Mouse (Mus musculus): ENCODE results near the gene Ilf3. TPM values are rescaled to one million over a fixed set of nuclear protein-coding genes. Genes with fewer than 3 reads are reported as not detected.
"Not testable (repeated sequence)": the region's sequence is repeated elsewhere in the genome, so short reads cannot be mapped to it uniquely, and the experiment has no call there.

The Ilf3 gene
- total RNA-seq (2021), result 10 to 100 TPM; 54.4 to 67.4 TPM
- long read RNA-seq, experiment 1, partial matches to known transcripts, result 16 of 26 reads
- long read RNA-seq, experiment 1, other reads (novel, unspliced or antisense), result 6 of 26 reads
- long read RNA-seq, experiment 2, partial matches to known transcripts, result 7 of 11 reads
- long read RNA-seq, experiment 2, other reads (novel, unspliced or antisense), result 3 of 11 reads

DNA sequence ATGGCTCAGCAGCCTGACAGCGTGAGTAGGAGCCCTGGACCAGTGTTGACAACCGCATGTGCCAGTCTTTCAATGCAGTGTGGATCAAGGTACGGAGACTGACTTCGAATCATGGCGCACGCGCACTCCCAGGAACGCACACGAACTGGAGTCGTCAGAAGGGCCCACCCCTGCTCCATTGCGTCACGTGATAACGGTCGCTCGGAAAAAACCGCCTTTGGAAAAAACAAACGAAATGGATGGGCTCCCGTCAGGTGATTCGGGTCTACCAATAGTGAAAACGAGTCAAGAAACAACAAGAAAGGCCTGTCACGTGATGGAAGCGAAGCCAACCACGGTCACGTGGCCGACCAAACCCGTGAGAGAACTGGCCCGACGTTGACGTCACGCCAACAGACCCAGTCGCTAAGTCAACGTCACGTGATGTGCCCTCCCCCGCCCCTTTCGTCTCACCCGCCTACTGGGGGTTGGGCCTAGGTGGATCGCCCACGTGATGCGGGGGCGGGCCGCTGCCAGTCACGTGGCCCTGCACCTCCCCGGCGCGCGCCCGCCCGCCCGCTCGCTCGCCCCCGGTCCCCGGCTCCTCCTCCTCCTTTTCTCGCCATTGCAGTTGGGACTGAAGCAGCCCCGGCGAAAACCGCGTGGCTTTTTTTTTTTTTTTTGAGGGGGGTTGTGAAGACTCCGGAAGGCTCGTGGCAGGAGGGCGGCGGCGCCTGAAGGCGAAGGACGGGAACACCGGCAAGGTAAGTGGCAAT lies at the start of gene Ilf3:
Gene Ilf3, plus strand, starts transcription at position 515 of the 755 bp plus-strand sequence.
- DNase-seq, result peak; percentile 100

DNA sequence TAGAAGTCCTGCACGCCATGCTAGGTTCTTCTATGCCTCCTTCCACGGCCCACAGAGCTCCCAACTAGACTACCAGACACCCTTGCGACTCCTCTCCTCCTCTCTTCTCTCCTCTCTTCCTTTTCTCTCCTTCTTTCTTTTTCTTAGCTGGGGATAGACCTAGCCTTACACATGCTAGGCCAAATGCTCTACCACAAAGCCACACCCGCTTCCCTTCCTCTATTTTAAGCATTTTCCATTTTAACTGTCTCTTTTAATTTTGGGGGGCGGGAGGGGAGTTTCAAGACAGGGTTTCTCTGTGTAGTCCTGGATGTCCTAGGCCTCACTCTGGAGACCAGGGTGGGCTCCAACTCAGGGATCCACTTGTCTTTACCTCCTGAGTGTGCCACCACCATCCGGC lies 48.9 kb upstream of the Ilf3 start:
- no peak for DNase-seq

DNA sequence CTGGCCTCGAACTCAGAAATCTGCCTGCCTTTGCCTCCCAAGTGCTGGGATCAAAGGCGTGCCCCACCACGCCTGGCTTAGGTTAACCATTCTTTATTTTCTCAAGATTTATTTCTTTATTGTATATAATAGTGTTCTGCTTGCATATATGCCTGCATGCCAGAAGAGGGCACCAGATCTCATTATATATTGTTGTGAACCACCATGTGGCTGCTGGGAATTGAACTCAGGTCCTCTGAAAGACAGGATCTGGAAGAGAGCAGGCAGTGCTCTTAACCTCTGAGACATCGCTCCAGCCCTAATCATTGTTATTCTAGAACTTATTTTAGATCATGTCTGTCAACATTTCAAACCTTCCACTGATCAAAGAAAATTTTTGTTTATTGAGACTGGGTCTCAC lies 48.2 kb upstream of the Ilf3 start:
- DNase-seq, result no peak

DNA sequence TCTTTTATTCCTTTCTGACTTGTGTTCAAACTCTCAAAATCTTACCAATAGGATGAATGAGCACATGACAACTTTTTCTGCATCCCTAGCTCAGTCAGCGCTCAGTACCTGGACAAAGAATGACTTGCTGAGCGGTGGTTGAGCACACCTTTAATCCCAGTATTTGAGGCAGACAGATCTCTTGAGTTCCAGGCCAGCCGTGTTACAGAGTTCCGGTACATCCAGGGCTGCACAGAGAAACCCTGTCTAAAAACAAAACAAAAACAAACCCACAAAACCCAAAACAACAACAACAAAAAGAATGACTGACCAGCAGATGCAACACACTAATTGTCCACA lies 47.4 kb upstream of the Ilf3 start:
- no peak for DNase-seq

DNA sequence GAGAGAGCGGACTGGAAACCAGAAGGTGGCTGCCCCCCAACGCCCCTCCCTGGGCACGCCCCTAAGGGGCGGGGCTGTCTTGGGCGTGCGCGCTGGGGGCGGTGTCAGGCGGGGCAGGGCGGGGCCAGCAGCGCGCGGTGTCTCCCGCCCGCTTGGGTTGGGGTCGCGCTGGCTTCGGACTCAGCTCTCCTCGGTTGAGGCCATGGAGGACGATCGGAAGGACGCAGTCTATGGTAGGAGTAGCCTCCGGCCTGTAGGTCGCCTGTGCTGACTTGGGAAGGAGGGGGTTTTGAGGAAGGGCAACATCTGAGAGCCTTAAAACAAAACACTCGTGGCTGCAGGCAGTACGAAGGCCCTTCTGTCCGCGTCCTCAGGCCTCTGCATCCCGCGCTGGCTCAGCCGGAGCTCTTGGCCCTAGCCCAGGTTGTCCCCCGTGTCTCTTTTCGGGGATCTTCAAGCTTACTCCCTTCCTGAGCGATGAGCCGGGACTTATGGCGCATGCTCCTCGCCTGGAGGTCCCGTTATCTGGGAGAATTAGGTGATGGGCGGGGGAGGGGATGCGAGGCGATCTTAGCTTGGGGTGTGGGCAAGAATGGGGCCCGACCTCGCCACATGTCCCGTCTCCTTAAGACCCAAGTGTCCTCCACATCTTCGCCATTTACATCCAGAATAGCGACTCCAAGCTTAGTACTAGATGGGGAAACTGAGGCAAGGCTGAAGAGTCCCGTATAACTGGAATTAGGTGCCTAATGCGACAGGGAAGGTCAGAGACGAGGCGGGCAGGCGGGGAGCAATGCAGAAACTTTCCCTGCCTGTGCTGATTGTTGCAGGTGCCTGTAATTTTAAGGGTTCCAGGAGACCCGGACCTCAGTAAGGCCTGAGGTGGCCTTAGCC lies 46.8 kb upstream of the Ilf3 start, which contains the start of gene Slc44a2:
Gene Slc44a2, plus strand, starts transcription at position 80 of the 894 bp plus-strand sequence.
- peak; percentile 94 for DNase-seq

DNA sequence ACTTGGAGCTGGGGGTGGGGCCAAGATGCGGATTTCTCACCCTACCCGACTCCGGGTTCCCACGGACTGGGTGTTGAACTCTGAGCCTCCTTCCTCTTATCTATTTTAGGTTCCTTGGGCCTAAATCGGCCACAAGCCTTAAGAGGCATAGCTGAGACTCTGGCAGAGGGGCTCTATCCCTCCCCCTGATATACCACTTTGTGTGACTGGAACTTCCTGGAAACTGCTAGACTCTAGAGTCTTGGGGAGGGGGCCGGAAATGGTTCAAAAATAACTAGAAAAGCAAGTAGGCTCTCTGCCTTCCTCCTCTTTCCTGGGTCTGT lies 46.2 kb upstream of the Ilf3 start:
- peak; percentile 43 for DNase-seq

DNA sequence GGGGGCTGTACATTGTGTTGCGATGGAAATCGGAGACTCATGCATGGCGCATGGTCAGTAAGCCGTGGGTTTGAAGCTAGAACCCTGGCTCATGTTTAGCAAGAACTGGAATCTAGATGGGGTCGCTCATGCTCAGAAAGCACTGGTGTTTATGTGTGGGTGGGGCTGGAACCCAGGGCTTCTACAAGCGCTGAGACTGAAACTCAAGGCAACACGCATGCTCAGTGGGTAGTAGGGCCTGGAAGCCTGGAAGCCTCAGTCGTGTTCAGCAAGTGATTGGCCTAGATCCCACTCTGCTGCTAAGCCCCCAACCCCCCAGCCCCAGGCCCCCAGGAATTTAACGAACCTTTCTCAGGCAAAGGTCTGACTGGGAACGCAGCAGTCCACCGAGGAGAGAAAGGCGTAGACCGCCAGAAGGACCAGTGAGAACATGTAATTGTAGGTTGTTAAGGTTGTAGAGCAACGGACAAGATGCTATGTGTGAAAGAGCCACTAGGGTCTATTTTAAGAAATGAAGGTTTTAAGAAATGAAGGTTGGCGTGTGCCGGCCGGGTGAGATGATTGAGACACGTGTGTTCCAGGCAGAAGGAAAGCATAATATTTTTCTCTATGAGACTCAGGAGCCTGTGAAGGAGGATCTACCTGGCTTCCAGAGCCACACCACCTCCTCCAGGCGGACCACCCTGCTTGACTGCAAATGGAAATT lies 45.3 kb upstream of the Ilf3 start:
- no peak for DNase-seq

DNA sequence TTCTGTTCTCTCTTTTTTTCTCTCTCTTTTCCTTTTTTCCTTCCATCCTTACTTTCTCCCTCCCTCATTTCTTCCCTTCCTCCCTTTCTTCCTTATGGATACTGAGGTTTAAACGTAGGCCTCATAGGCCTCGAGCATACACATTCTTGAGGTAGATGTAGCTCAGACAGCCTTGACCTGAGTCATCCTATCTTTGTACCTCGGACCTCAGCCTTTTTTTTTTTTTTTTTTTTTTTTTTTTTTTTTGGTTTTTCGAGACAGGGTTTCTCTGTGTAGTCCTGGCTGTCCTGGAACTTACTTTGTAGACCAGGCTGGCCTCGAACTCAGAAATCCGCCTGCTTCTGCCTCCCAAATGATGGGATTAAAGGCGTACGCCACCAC lies 44.8 kb upstream of the Ilf3 start:
- DNase-seq, result not testable (repeated sequence)

DNA sequence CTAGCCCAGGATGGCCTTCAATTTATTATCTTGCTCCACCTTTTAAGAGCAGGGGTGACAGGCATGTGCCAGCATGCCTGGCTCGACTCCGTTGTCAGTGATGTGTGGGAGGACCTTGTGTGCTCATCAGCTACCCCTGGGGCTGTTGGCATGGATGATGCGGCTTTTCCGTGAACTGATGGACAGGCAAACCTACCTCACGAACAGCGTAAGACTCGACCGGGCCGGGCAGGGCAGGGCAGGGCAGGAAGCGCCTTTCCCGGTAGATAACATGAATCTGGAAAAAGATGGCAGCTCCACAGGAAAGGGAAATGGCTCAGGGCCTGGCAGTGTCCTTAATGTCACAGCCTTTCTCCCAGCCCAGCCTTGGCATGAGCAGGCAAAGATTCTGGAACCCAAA lies 43.4 kb upstream of the Ilf3 start:
- no peak for DNase-seq

DNA sequence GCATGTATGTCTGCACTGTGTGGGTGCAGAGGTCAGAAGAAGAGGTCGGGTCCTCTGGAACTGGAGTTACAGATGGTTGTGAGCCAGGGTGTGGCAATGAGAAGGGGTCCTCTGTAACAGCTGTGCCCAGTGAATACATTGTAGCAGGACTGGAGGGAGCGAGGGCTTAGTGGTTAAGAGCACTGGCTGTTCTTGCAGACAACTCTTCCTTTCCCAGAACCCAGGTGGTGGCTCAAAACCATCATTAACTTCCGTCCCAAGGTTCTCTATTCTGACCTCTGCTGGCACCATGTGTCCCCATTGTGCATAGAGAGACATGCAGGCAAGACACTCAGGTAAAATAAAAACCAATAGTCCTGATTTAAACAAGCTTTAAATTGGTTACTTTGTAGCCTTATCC lies 40.1 kb upstream of the Ilf3 start:
- DNase-seq, result no peak

DNA sequence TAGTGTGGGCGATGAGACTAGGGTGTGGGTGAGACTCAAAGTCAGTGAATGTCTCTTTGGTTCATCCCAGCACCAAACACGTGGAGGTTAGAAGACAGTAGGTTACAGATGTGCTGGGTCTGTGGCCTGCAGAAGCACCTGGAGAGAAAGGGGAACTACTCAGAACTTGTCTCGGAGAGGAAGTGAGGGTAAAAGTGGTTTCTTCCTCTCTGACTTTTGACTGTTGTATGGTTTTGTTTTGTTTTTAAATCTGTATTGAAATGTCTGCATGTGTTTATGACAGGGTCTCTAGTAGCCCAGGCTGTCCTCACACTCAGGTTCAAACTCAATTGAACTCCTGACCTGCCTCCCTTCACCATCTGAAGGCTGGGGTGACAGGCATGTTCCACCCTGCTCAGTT lies 39.6 kb upstream of the Ilf3 start:
- DNase-seq, result no peak

DNA sequence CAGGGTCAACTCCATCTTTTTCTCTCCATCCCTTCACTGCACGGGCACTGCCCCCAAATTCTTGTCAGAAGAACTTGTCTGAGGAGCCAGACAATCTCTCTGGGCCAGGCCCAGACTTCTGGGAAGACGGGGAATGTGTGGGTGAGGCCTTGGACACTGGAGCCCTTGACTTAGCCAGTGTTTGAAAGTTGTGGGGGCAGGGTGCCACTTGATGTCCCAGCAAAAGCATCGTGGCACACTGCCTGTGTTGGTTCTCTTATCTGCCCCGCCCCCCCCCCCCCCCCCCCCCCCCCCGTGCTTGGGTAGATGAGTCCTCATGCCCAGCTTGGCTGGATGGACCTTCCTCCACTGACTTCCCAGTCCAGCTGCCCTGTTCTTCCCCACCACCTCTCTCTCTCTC lies 38.6 kb upstream of the Ilf3 start:
- DNase-seq, result peak; percentile 28

DNA sequence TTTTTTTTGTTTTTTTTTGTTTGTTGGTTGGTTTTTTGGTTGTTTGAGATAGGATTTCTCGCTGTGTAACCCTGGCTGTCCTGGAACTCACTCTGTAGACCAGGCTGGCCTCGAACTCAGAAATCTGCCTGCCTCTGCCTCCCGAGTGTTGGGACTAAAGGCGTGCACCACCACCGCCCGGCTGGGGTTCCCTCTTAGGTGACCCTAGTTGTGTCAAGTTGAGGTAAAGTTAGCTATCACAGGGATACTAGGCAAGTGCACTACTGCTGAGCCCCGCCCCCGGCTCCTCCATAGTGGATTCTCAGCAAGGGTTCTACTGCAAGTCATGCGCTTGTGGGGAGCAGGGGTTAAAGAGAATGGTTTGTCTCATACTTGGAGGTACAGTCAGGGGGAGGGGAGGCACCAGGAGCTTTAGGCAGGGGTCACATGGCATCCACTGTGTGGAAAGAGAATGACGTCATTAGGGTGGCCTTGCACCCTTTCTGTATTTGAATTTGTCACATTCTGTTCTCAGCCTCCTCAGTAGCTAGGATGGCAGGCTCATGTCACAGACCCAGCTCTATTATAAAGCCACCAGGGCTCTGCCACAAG lies 37.9 kb upstream of the Ilf3 start:
- DNase-seq, result peak; percentile 40

DNA sequence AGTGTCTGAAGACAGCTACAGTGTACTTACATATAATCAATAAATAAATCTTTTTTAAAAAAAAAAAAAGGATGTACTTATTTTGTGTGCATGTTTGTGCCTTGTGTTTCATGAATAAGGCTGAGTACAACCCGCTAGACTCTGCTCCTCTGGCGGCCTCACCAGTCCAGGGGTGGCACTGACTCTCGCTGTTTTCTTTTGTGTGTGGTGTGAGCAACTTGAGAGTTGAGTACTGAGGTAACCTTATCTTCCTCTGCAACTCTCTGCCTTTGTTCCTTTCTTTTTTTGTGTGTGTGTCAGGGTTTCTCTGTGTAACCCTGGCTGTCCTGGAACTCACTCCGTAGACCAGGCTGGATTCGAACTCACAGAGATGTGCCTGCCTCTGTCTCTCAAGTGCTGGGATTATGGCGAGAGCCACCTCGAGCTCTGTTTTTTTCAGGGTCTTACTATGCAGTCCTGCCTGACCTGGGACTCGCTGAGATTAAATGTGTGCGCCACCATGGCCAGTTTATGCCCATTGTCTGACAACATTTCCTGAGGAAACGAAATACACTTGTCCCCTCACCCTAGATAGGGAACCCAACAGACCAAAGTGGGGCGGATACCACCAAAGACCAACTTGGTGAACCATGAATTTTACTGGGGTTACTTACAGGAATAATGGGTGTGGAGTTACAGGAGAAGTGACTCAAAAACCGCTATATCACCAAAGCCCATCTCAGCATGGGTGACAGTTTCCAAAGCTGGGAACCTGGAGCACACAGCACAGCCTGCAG lies 36.1 kb upstream of the Ilf3 start:
- no peak for DNase-seq

DNA sequence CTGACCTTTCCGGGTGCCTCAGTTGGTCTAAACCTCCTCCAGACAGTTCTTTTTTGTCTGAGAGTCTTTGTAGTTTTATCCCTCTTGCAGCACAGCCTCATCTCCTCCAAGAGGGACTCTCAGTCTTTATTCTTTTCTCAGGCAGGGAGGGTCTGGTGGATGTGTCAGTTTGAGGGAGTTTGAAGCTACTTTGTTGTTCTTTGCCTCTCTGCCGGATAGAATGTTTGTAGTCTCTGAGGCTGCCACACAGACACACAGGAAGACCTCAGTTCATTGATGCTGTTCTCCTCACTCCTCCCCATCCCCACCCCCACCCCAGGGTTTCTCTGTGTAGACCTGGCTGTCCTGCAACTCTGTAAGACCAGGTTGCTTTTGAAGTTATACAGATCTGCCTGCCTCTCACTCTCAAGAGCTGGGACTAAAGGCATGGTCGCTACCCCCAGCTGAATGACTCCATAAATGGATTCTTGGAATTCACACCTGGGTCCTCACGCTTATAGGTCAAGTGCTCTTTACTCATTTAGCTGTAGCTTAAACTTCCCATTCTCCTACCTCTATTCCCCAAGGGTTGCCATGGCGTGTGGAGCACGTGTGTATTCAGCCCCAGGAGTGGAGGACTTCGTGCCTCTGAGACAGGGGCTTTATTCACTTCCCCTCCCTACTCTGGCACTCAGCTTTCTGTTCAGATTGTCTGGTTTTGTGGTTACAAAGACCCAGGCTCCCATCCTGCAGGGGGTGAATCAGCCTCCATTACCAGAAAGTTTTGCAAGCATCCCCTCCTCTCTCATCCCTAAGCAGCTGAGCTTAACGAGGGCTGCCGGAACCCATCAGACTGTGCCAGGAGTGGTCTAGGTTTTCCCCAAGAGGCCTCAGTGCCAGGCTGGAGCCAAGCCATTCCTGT lies 35.3 kb upstream of the Ilf3 start:
- DNase-seq, result no peak

DNA sequence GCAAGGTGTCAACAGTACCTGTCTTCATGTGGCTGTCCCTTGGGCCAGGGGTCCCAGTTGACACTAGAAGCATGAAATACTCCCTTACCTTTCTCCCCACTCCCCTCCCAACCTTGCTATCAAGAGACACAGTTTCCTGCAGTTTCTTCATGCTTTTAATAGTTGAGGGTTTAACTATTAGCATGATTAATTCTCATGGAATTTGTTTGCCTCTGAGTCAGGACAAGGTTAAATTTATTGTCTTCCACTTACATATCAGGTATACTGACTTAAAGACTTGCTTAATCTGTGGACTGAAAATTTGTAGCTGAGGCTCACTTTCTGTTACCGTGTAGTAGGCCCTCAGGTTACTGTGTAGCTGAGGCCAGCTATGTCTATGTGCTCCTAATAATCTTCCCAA lies 34.1 kb upstream of the Ilf3 start:
- DNase-seq, result no peak

DNA sequence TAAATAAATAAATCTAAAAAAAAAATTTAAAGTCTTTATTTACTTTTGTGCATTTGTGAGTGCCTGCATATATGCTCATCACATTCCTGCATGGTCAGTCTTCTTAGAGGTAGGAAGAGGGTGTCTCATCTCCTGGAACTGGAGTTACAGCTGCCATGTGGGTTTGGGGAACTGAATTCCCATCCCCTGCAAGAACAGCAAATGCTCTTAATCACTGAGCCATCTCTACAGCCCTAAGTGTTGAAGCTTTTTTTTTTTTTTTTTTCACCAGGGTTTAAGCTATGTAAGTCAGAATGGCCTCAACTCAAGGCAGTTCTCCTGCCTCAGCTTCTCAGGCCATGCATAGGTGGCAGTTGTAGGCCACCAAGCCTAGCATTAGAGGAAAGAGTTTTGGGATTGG lies 32.9 kb upstream of the Ilf3 start:
- no peak for DNase-seq

DNA sequence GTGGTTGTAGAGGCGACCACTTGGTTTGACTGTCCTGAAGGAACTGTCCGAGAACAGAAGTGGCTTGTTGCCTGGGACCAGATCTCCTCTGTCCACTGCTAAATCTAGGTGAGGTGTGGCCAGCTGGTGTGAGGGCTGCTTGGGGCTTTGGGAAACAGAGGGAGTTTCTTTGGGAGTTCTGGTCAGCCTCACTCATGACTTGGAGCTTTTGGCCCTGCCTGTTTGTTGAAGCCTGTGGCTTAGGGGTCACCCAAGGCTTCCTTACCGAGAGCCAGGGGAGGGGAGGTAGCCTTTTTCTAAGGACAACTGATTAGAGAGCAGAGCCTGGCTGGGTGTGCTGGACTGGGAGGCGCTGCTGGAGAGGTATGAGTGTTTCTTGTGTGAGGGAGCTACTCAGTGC lies 32.3 kb upstream of the Ilf3 start:
- no peak for DNase-seq

DNA sequence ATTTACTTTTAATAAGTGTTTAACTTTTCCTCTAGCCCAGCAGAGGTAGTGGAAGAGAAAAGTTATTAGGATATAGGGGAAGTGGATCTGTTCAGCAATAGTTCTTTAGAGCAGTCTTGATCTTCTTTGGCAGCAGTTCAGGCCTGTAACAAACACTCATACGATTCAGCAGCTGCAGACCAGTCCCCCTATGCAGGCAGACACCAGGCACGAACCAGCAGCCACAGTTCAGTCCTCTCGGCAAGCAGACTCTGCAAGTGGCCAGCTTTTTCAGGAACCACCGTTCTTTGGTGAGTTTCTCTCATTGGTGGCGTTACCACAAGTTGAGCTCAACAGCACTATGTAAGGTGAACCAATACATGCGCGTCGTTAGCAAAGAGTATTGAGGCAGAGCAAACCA lies 31.2 kb upstream of the Ilf3 start:
- DNase-seq, result no peak

DNA sequence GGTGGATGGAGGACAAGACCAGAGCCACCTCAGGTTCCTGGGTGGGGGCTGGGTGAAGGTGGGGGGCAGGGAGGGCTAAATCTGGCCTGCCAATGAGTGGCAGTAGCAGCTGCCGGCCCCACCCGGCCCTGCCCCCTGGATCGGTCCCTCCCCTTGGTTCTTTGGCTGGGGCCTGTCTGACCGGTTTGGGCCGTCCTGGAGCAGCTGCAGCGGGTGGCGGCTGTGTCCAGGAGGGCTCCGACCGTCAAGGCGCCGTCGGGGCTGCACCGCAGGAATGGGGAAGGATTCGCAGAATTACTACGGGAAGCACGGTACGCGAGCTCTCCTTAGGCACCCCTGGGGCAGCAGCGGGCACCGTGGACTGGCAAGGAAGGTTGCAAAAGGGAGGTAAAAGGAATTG lies 30.0 kb upstream of the Ilf3 start:
- DNase-seq, result no peak

DNA sequence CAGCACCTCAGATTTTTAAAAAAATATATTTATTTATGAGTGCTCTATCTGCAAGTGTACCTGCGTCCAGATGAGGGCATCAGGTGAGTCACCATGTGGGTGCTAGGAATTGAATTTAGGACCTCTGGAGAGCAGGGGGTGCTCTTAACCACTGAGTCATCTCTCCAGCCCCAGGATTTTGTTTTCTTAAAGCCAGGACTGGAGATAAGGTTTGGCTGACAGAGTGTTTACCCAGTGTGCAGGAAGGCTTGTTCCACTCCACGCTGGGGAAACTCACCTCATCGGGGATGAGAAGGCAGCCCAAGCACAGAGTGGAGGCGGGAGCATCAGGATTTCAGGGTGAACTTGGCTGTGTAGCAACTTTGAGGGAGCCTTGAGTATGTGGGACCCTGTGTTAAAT lies 27.3 kb upstream of the Ilf3 start:
- no peak for DNase-seq

Data from adrenal gland, postnatal 10 days (tissue).